Mouse (Mus musculus): ENCODE measurements around the gene Med12l.

DNA sequence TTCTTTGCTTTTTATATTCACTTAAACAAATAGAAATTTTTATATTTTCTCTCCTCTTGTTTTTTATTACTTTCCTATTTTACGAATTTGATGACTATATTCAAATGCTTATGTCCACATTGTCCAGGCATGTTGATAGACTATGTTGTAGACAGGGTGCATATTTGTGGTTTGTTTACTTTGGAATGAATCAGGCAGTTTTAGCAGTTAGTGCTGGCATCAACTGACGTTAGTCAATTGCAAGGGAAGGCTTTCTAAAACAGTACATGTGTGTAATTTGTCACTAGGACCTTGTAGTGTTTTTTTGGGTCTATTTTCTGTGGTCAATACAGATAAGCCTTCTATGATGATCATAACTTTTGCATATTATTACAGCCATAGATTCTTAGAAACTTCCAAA is 284.9 kb downstream of the Med12l start:
- TF ChIP-seq ZNF384 (IDR thresholded peaks at IDR 0.05; ENCODE audit: low read depth, low read length) (no peak), HCFC1 (IDR thresholded peaks at IDR 0.05; ENCODE audit: borderline replicate concordance, insufficient read depth, low read length) (no peak), MAFK (IDR thresholded peaks at IDR 0.05; ENCODE audit: insufficient read depth, low read depth, low read length) (no peak), ZC3H11A (IDR thresholded peaks at IDR 0.05; ENCODE audit: borderline replicate concordance, low read depth, low read length) (no peak), CHD2 (IDR thresholded peaks at IDR 0.05; ENCODE audit: low read depth, low read length) (no peak)

All from ES-E14 (cell line).